Mouse (Mus musculus): Measurements from ENCODE around the gene Syt5. TPM values are rescaled to one million over a fixed set of nuclear protein-coding genes. Genes with fewer than 3 reads are reported as not detected.

The Syt5 gene
- total and polyA plus RNA-seq, 3 experiments, result not detected

DNA sequence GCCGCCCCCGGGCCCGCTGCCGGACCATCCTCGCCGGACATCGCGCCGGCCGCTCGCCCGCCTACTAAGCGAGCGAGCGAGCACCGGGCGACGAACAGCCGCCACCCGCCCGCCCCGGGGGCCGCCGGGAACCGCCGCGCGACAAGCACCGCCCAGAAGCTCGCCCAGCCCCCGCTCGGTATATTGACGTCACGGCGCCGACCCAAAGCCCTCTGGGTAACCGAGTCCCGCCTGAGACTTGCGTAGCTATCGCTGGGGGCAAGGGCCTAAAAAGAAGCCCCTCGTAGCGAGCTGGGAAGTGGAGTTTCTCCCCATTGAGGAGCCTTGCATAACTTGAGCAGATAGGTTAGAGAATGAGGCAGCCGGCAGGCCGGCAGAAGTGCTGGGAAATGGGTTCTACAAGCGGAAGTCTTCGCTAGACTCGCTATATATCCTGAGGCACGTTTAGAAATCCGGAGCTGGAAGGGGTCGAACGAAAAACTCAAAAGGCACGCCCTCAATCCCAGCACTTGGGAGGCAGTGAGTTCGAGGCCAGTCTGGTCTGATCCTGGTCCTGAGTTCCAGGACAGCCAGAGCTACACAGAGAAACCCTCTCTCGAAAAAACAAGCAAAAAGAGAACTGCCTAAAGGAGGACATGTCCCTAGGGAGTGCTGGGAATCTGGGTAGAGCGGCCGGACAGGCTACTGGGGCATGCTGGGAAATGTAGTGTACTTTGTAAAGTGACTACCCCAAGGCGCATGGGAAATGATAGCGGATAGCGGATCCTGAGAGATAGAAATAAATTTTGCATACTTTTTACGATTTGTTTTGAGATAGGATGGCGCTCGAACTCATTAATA, 45.6 kb downstream of the Syt5 start, which contains the start of gene Ppp1r12c (continued):
- TF ChIP-seq MYC (IDR thresholded peaks at IDR 0.05; ENCODE audit: low read depth, low read length) (peak; percentile 73; the same call in 1 of the 2 replicates), TCF12 (IDR thresholded peaks at IDR 0.05; ENCODE audit: low read depth, low read length) (peak; percentile 50), TBP (IDR thresholded peaks at IDR 0.05; ENCODE audit: low read depth, low read length) (peak; percentile 74), POLR2A (IDR thresholded peaks at IDR 0.05; ENCODE audit: control insufficient read depth in 1 of 2, insufficient read depth in 1 of 2, low read depth in 1 of 2, low read length in 2 of 2, poor library complexity in 1 of 2) (peak; percentile 73 to 91), GABPA (IDR thresholded peaks at IDR 0.05; ENCODE audit: low read depth, low read length) (no peak; the same call in 1 of the 2 replicates), EP300 (IDR thresholded peaks at IDR 0.05; ENCODE audit: low read depth in 1 of 2, low read length in 2 of 2) (no peak; a peak in 1 of 4 replicates), ELF1 (IDR thresholded peaks at IDR 0.05; ENCODE audit: low read depth, low read length) (peak; percentile 58), ZMIZ1 (IDR thresholded peaks at IDR 0.05; ENCODE audit: low read depth, low read length) (peak; percentile 68), MAFK (IDR thresholded peaks at IDR 0.05; ENCODE audit: borderline replicate concordance, low read depth, low read length) (no peak), SMC3 (IDR thresholded peaks at IDR 0.05; ENCODE audit: low read depth, low read length) (no peak), MAX (IDR thresholded peaks at IDR 0.05; ENCODE audit: low read length) (0 out of 2 replicates have a peak, but pooled peaks have one; percentile 1), POLR2AphosphoS2 (IDR thresholded peaks at IDR 0.05; ENCODE audit: low read length) (0 out of 2 replicates have a peak, but pooled peaks have one; percentile 55), JUND (IDR thresholded peaks at IDR 0.05; ENCODE audit: low read depth, low read length) (no peak), USF1 (IDR thresholded peaks at IDR 0.05; ENCODE audit: low read depth, low read length) (no peak), CTCF (IDR thresholded peaks at IDR 0.05 in 2 of 3, conservative IDR thresholded peaks at IDR 0.05 in 1 of 3; ENCODE audit: control insufficient read depth in 1 of 3, insufficient read depth in 1 of 3, low read depth in 2 of 3, low read length in 3 of 3, poor library complexity in 1 of 3, severe bottlenecking in 1 of 3) (0 out of 6 replicates have a peak, but pooled peaks of 1 of the 3 experiments have one; percentile 0), ETS1 (IDR thresholded peaks at IDR 0.05; ENCODE audit: low read depth, low read length) (peak; percentile 6; the same call in 1 of the 2 replicates)

- H3K27me3 ChIP-seq (ENCODE audit: control insufficient read depth in 1 of 2, insufficient read depth in 2 of 2, low read length in 2 of 2), result no peaks in the 10 kb centered on the region
- peaks cover 10 to 35% of the 10 kb centered on the region in 2 experiments for H3K4me1 ChIP-seq (ENCODE audit: control insufficient read depth in 1 of 2, insufficient read depth in 2 of 2, low read length in 2 of 2)
- peaks cover 4 to 27% of the 10 kb centered on the region in 2 experiments; a peak in 3 of 4 replicates for H3K36me3 ChIP-seq (ENCODE audit: control insufficient read depth in 1 of 2, insufficient read depth in 2 of 2, low read length in 2 of 2)
- H3K27ac ChIP-seq (ENCODE audit: control insufficient read depth, low read depth, low read length), result peak overlapping the region; percentile 1; the same call in 1 of the 2 replicates
- H3K9ac ChIP-seq (ENCODE audit: control insufficient read depth, low read depth, low read length, poor library complexity, severe bottlenecking), result peak overlapping the region; percentile 59
- peak overlapping the region; percentile 67 to 95 for H3K4me3 ChIP-seq (ENCODE audit: control insufficient read depth in 1 of 2, insufficient read depth in 1 of 2, low read depth in 2 of 2, low read length in 2 of 2)
- no peak for TF ChIP-seq POLR2A (IDR thresholded peaks at IDR 0.05; ENCODE audit: control insufficient read depth in 1 of 2, insufficient read depth in 1 of 2, low read depth in 1 of 2, low read length in 2 of 2, poor library complexity in 1 of 2)
- TF ChIP-seq POLR2AphosphoS2 (IDR thresholded peaks at IDR 0.05; ENCODE audit: low read length), result no peak
- TF ChIP-seq SIN3A (IDR thresholded peaks at IDR 0.05; ENCODE audit: low read length), result peak; percentile 54
- no peak for TF ChIP-seq ETS1 (IDR thresholded peaks at IDR 0.05; ENCODE audit: low read depth, low read length)
- TF ChIP-seq ZNF384 (IDR thresholded peaks at IDR 0.05; ENCODE audit: low read depth, low read length), result no peak
- TF ChIP-seq ZMIZ1 (IDR thresholded peaks at IDR 0.05; ENCODE audit: low read depth, low read length), result no peak
- TF ChIP-seq USF2 (IDR thresholded peaks at IDR 0.05; ENCODE audit: borderline replicate concordance in 1 of 2, insufficient read depth in 1 of 2, low read depth in 1 of 2, low read length in 2 of 2), result no peak
- TF ChIP-seq RAD21 (IDR thresholded peaks at IDR 0.05; ENCODE audit: low read depth, low read length), result no peak
- TF ChIP-seq TCF12 (IDR thresholded peaks at IDR 0.05; ENCODE audit: low read depth, low read length), result no peak
- TF ChIP-seq CTCF (IDR thresholded peaks at IDR 0.05 in 2 of 3, conservative IDR thresholded peaks at IDR 0.05 in 1 of 3; ENCODE audit: control insufficient read depth in 1 of 3, insufficient read depth in 1 of 3, low read depth in 2 of 3, low read length in 3 of 3, poor library complexity in 1 of 3, severe bottlenecking in 1 of 3), result no peak
- TF ChIP-seq MAFK (IDR thresholded peaks at IDR 0.05; ENCODE audit: borderline replicate concordance, low read depth, low read length), result no peak
- TF ChIP-seq MEF2A (IDR thresholded peaks at IDR 0.05; ENCODE audit: extremely low read depth, insufficient replicate concordance, low read depth, low read length, poor library complexity, severe bottlenecking), result no peak
- no peak for TF ChIP-seq CHD2 (IDR thresholded peaks at IDR 0.05; ENCODE audit: low read length)
- TF ChIP-seq NELFE (IDR thresholded peaks at IDR 0.05; ENCODE audit: low read depth, low read length), result no peak
- 0 out of 2 replicates have a peak, but pooled peaks have one; percentile 39 for TF ChIP-seq MYC (IDR thresholded peaks at IDR 0.05; ENCODE audit: low read depth, low read length)
- TF ChIP-seq MXI1 (IDR thresholded peaks at IDR 0.05; ENCODE audit: low read depth, low read length), result 0 out of 2 replicates have a peak, but pooled peaks have one; percentile 56
- TF ChIP-seq EP300 (IDR thresholded peaks at IDR 0.05; ENCODE audit: low read depth in 1 of 2, low read length in 2 of 2), result no peak
- TF ChIP-seq KAT2A (conservative IDR thresholded peaks at IDR 0.05; ENCODE audit: low read depth, low read length), result no peak
- TF ChIP-seq MAX (IDR thresholded peaks at IDR 0.05; ENCODE audit: low read length), result no peak
- TF ChIP-seq USF1 (IDR thresholded peaks at IDR 0.05; ENCODE audit: low read depth, low read length), result no peak
- H3K79me2 ChIP-seq (ENCODE audit: control insufficient read depth, insufficient read depth, low read length, poor library complexity), result peaks cover 48% of the 10 kb centered on the region
- DNase-seq (ENCODE audit: low read depth, low spot score), result peak; percentile 72
- H3K9me3 ChIP-seq (replicated peaks; ENCODE audit: insufficient read depth, low read length), result no peaks in the 10 kb centered on the region
These were observed 46.4 kb downstream of the Syt5 start for GRCm38 (mm10) chr7:4500892-4501471.
